Mouse (Mus musculus) R1 (cell line): ENCODE results near the gene Dpagt1.
"Not testable (repeated sequence)": the region's sequence is repeated elsewhere in the genome, so short reads cannot be mapped to it uniquely, and the experiment has no call there.

ENCODE experiments used
- DNase-seq: peaks from one replicate; pipeline ENCODE4 v3.0.0-alpha.2; 2018; ENCODE audit warnings: low read depth, low spot score

Dpagt1 gene

GRCm38 (mm10) chr9:44318076-44318825 lies 7.6 kb upstream of the Dpagt1 start:
- DNase-seq, result no peak

GRCm38 (mm10) chr9:44318826-44319095 lies 7.1 kb upstream of the Dpagt1 start:
- DNase-seq, result no peak

DNA sequence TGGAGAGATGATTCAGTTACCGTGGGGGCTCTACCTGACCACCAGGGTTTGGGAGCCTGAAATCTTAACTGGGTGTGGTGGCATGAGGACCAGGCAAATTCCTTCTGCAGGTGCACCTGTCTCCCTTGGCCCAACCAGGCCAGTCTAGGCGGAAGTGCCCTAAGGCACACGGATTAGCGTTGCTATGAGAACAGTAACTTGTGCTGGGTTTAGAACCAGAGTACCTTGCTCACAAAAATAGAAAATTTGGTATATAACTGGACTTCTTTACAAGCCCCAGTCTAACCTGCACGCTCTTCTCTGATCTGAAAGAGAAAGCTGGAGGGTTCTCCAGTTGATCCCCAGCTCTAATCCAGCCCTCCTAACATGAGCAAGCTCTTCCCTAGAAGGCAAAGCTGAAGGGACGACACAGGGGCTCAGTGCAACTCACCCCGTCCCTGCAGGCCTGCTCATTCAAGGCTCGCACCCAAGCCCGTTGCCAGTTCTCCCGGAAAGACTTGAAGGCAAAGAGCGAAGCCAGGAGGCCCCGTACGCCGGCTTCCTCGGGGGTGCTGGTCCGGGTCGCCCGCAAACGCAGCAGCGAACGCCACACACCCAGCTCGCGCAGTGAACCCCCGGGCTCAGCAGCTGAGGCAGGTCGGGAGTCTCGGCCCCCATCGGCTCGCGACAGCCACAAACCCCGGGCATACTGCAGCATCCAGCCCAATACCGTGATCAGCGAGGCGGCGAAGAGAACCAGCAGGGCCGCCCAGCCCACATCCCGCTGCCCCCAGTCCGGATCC lies 6.5 kb upstream of the Dpagt1 start:
- peak; percentile 36 for DNase-seq

DNA sequence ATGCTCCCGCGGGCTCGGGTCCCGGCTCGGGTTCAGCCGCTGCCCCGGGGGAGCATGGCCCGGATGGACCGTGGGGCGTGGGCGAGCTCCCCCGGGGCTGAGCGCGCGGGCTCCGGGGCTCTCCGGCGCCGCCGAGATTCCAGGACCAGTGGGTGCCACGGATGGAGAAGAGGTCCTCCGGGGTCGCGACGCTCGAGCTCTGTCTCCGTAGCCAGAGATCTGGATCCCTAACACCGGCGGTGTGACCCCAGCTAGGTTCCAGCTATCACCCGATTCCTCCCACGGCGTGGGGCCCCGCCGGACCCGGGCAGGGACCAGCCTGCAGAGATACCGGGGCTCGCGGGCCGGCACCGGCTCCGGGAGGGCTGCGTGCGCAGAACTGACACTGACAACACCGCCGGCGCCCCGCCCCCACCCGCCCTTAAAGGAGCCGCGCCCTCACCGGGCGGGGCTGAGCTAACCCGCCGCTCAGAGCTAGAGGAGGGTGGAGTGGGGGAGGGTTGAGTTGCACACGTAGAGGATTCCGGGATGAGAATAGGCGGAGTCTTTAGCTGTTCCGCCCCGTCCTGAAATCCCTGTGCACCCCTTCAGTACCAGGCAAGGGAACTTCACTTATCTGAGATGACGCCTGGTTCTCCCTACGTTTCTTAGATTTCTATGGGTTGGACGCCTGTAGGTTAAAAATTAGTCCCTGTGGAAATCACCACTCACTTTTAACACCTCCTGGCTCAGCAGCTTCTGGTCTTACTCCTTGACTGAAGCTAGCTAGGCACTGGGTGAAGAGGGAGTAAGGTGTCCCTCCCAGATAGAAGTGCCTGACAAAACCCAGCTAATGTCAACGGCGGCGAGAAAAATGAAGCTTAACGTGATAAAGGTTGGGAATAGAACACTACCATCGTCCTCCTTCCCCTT lies 5.7 kb upstream of the Dpagt1 start, which contains the start of gene C2cd2l:
TSS of gene C2cd2l (minus strand) at position 399 of the 912 bp plus-strand sequence.
- peak; percentile 98 for DNase-seq

GRCm38 (mm10) chr9:44320799-44321133 lies 5.1 kb upstream of the Dpagt1 start:
- no peak for DNase-seq

- DNase-seq, result peak; percentile 23
These were observed 2.2 kb upstream of the Dpagt1 start for GRCm38 (mm10) chr9:44323656-44324055.

- no peak for DNase-seq
These were observed 1.7 kb upstream of the Dpagt1 start for GRCm38 (mm10) chr9:44324147-44324546.

GRCm38 (mm10) chr9:44325032-44325767 lies 619 bp upstream of the Dpagt1 start:
- DNase-seq, result not testable (repeated sequence)

DNA sequence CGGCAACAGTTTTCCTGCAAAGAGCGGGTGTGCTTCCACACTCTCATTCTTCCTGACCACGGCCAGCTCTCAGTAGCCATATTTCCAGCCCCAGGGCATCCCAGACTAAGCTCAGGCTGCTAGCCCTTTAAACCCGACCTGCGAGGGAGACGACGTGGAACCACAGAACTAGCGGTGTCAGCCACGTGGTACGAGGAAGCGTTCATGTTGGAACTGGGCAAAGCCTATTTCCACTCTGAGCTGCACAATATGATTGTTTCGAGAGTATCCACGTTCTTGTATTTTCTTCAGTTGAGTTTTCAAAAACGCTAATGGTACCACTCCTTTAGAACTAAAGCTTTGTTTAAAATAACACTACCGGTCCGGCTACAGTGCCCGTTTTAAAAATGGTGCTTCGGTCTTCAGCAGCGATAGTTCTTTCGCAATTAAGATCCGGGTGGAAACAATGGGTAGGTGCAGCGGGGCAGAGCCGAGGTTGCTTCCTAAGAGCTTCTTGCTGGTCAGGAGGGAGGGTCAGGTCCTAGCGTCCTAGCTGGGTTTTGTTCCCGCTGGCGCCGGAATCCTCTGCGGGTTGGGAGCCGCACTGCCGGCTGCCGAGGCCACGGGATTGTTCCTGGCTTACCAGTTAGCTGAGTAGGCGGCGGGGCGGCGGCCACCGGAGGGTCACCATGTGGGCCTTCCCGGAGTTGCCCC lies 698 bp downstream of the Dpagt1 start:
- DNase-seq, result peak; percentile 95

DNA sequence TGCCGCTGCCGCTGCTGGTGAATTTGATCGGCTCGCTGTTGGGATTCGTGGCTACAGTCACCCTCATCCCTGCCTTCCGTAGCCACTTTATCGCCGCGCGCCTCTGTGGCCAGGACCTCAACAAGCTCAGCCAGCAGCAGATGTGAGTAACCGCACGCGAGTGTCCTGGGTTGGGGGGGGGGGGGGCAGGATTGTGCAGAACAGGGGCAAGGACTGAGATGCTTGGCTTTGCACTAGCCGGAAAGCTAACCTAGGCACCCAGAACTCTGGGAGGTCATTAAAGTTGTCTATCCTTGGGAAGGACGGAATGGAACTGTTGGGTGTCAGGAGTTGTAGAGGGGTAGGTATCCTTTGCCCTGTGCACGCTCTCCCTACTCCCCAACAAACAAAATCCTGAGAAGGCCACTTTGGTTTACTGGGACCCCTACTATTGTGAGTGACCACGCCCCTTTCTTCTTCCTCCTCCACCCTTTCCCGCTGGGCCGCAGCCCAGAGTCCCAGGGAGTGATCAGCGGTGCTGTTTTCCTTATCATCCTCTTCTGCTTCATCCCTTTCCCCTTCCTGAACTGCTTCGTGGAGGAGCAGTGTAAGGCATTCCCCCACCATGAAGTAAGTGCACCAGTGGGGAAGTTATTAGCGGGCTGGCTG lies 1.4 kb downstream of the Dpagt1 start:
- DNase-seq, result peak; percentile 74

GRCm38 (mm10) chr9:44327926-44328325 lies 2.1 kb downstream of the Dpagt1 start:
- no peak for DNase-seq

- DNase-seq, result no peak
These were observed 4.9 kb downstream of the Dpagt1 start for GRCm38 (mm10) chr9:44330736-44331135.

- peak; percentile 97 for DNase-seq
These were observed 7.3 kb downstream of the Dpagt1 start for GRCm38 (mm10) chr9:44332918-44333638.

DNA sequence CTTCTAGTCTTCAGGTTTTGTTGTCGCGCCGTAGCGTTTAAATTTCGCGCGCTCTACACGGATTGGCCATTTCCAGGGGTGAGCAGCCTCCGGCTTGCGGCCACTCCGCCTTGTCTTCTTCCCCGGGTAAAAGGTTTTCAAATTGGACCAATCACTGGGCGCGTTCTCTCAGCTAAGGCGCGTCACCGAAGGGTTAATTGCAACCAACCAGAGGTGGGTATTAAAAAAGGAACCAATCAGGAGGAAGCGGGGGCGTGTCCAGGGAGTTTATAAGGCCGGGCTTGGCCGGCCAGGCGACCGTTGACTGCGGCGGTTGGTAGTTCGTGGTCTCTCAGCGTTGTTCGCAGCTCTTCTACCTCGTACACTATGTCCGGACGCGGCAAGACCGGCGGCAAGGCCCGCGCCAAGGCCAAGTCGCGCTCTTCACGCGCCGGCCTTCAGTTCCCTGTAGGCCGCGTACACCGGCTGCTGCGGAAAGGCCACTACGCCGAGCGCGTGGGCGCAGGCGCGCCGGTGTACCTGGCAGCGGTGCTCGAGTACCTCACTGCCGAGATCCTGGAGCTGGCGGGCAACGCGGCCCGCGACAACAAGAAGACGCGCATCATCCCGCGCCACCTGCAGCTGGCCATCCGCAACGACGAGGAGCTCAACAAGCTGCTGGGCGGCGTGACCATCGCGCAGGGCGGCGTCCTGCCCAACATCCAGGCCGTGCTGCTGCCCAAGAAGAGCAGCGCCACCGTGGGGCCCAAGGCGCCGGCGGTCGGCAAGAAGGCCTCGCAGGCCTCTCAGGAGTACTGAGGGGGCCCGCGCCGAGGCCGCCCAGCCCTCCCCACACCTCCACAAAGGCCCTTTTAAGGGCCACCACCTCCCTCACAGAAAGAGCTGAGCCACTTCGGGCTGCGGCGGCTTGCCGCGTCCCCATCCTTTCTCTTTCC lies 8.8 kb downstream of the Dpagt1 start, which contains the start of gene H2afx:
TSS of gene H2afx (plus strand) at position 299 of the 935 bp plus-strand sequence.
- DNase-seq, result peak; percentile 100

DNA sequence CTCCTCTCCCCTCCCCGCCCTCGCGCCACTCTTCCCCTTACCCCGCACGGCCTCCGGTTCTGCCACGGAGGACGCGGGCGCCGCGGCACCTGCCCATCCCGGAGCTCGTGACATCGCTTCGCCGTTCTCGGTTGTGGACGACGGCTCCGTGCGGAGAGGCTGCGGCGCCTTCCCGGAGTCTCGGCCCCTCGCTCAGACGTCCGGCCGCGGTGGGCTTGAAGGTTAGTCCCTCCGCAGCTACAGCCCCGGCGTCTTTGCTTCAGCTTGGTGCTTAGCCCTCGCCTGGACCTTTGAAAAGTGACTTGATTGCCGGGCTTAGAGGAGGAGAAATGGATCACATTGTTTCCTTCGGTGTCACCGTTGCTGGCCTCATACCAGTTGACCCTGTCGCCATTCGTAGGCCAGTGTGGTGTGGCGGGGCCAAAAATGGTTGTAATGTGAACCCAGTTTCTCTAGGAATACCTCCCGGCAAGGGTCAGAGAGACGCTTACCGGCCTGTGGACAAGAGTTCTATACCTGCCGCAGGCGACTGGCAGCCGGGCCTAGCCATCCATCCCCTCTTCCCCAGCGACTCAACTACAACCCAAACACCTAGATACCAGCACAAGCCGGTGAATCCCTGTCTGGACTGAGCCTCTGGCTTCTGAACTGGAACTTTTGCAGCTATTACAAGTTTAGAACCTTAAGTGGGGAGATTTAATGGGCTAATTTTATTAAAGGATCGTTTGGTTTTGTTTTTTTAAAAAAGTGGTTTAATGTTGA lies 9.7 kb downstream of the Dpagt1 start:
- DNase-seq, result peak; percentile 57

GRCm38 (mm10) chr9:44336093-44336406 lies 10.2 kb downstream of the Dpagt1 start:
- peak; percentile 34 for DNase-seq

DNA sequence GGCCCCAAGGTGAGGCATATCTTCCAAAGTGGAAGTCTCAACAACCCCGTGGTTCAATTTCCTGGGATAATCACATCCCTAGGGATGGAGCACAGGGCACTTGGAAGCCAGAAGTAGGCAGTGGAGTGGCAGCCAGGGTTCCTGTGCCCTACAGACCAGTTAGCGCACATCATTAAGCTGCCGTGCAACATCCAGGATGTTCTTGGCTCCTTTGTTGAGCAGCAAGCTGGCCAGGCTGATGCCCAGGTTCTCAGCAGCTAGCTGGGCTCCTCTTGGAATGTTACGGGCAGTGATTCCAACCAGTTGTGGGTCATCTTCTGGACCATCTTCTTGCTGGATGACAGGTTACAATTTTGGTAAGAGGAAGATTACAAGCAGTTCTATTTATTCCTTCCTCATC lies 10.7 kb downstream of the Dpagt1 start:
- not testable (repeated sequence) for DNase-seq

DNA sequence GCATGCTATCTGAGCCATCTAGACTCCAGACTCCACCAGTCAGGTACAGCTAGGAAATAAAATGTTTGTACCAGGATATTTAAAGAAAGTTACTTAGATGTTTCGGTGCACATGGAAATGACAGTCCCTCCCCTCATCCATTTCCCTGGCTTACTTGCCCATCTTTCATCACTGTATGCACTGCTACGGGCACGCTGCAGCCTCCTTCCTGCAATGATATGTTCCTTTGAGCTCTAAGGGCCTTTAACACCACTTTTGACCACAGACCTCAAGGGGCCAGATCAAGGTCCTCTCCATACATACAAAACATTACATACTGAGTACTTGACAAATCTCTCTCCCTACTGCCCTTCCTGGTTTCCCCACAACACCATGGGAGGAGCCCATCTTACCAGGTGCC lies 11.1 kb downstream of the Dpagt1 start:
- peak; percentile 33 for DNase-seq
